Mouse (Mus musculus): ENCODE data around the gene Selenom. TPM values are rescaled to one million over a fixed set of nuclear protein-coding genes. Genes with fewer than 3 reads are reported as not detected.
A peak's percentile ranks its signal among the peaks of the same experiment; 100 is the strongest.

Selenom gene
- 99.2 and 102 TPM in 2 replicates for polyA plus RNA-seq (2015; fragmentation: Nextera tagmentation; extraction: Ambion mirVana)

GRCm38 (mm10) chr11:3514529-3515054 lies at the start of gene Selenom:
Gene Selenom (plus strand): TSS chr11:3514684.
- peak; percentile 80 for ATAC-seq (ENCODE audit: borderline replicate concordance, extremely low read depth, low FRiP score, low TSS enrichment)
- Histone ChIP-seq H3K4me1 (peaks cover 30% of the 10 kb centered on the region), H3K9ac (peak within 1 kb of the TSS; percentile 57), H3K27me3 (no peaks in the 10 kb centered on the region), H3K9me3 (no peaks in the 10 kb centered on the region), H3K4me2 (peak within 1 kb of the TSS; percentile 77), H3K27ac (no peak within 1 kb of the TSS), H3K36me3 (peaks cover 9% of the 10 kb centered on the region; the same call in 1 of the 2 replicates), H3K4me3 (peak within 1 kb of the TSS; percentile 57)
- WGBS: under 1% methylated on average over 26 of the region's 26 CpGs

GRCm38 (mm10) chr11:3471448-3471850 lies 43.0 kb upstream of the Selenom start:
- Histone ChIP-seq H3K36me3 (no peaks in the 10 kb centered on the region), H3K4me2 (no peak overlapping the region), H3K27ac (no peak overlapping the region), H3K4me1 (no peaks in the 10 kb centered on the region; the same call in 1 of the 2 replicates), H3K27me3 (no peaks in the 10 kb centered on the region), H3K4me3 (no peak overlapping the region), H3K9ac (no peak overlapping the region), H3K9me3 (no peaks in the 10 kb centered on the region)
- no peak for ATAC-seq (ENCODE audit: borderline replicate concordance, extremely low read depth, low FRiP score, low TSS enrichment)
- 27% methylated on average over 11 of the region's 11 CpGs for WGBS

- H3K27ac ChIP-seq: no peak overlapping the region
- H3K4me2 ChIP-seq: no peak overlapping the region
- H3K4me3 ChIP-seq: no peak overlapping the region
- no peaks in the 10 kb centered on the region for H3K27me3 ChIP-seq
- peak; percentile 65; the same call in 1 of the 2 replicates for ATAC-seq (ENCODE audit: borderline replicate concordance, extremely low read depth, low FRiP score, low TSS enrichment)
- WGBS: 35% methylated on average over 1 of the region's 1 CpGs
- H3K9ac ChIP-seq: no peak overlapping the region
- no peaks in the 10 kb centered on the region for H3K36me3 ChIP-seq
- no peaks in the 10 kb centered on the region; the same call in 1 of the 2 replicates for H3K4me1 ChIP-seq
- H3K9me3 ChIP-seq: no peaks in the 10 kb centered on the region
Observed at GRCm38 (mm10) chr11:3472484-3472883, 42.0 kb upstream of the Selenom start.

GRCm38 (mm10) chr11:3474480-3475115 lies 39.9 kb upstream of the Selenom start:
- Histone ChIP-seq H3K27ac (no peak overlapping the region), H3K9me3 (no peaks in the 10 kb centered on the region), H3K4me1 (no peaks in the 10 kb centered on the region), H3K36me3 (no peaks in the 10 kb centered on the region), H3K4me3 (no peak overlapping the region), H3K4me2 (no peak overlapping the region), H3K9ac (no peak overlapping the region), H3K27me3 (no peaks in the 10 kb centered on the region)
- 91% methylated on average over 7 of the region's 7 CpGs for WGBS
- ATAC-seq (ENCODE audit: borderline replicate concordance, extremely low read depth, low FRiP score, low TSS enrichment): no peak

- Histone ChIP-seq H3K27ac (no peak overlapping the region), H3K4me3 (no peak overlapping the region), H3K9me3 (no peaks in the 10 kb centered on the region), H3K4me1 (no peaks in the 10 kb centered on the region), H3K36me3 (no peaks in the 10 kb centered on the region), H3K4me2 (no peak overlapping the region), H3K9ac (no peak overlapping the region), H3K27me3 (no peaks in the 10 kb centered on the region)
- no peak for ATAC-seq (ENCODE audit: borderline replicate concordance, extremely low read depth, low FRiP score, low TSS enrichment)
Observed at GRCm38 (mm10) chr11:3475489-3475888, 39.0 kb upstream of the Selenom start.

- no peak overlapping the region for H3K4me2 ChIP-seq
- no peak overlapping the region for H3K4me3 ChIP-seq
- no peak overlapping the region for H3K27ac ChIP-seq
- no peaks in the 10 kb centered on the region for H3K9me3 ChIP-seq
- WGBS: 41% methylated on average over 11 of the region's 11 CpGs
- ATAC-seq (ENCODE audit: borderline replicate concordance, extremely low read depth, low FRiP score, low TSS enrichment): peak; percentile 37; the same call in 1 of the 2 replicates
- H3K4me1 ChIP-seq: peaks cover 5% of the 10 kb centered on the region; the same call in 1 of the 2 replicates
- H3K27me3 ChIP-seq: no peaks in the 10 kb centered on the region
- H3K36me3 ChIP-seq: no peaks in the 10 kb centered on the region
- no peak overlapping the region for H3K9ac ChIP-seq
Observed at GRCm38 (mm10) chr11:3483980-3484642, 30.4 kb upstream of the Selenom start.

GRCm38 (mm10) chr11:3486349-3486748 lies 28.1 kb upstream of the Selenom start:
- H3K4me1 ChIP-seq: peaks cover 5% of the 10 kb centered on the region; the same call in 1 of the 2 replicates
- H3K4me3 ChIP-seq: no peak overlapping the region
- H3K9ac ChIP-seq: no peak overlapping the region
- WGBS: 63% methylated on average over 7 of the region's 7 CpGs
- no peaks in the 10 kb centered on the region for H3K27me3 ChIP-seq
- no peak for ATAC-seq (ENCODE audit: borderline replicate concordance, extremely low read depth, low FRiP score, low TSS enrichment)
- no peak overlapping the region for H3K4me2 ChIP-seq
- no peaks in the 10 kb centered on the region for H3K36me3 ChIP-seq
- H3K9me3 ChIP-seq: no peaks in the 10 kb centered on the region
- H3K27ac ChIP-seq: no peak overlapping the region

GRCm38 (mm10) chr11:3487952-3488570 lies 26.4 kb upstream of the Selenom start, which contains the start of gene Pla2g3:
Gene Pla2g3 (plus strand): TSS chr11:3488284.
- 20% methylated on average over 11 of the region's 11 CpGs for whole genome bisulfite sequencing
- ATAC-seq (ENCODE audit: borderline replicate concordance, extremely low read depth, low FRiP score, low TSS enrichment): no peak
- no peak within 1 kb of the TSS for H3K4me2 ChIP-seq

GRCm38 (mm10) chr11:3489036-3489435 lies 25.4 kb upstream of the Selenom start:
- Histone ChIP-seq H3K9ac (no peak overlapping the region), H3K9me3 (no peaks in the 10 kb centered on the region), H3K36me3 (no peaks in the 10 kb centered on the region), H3K27me3 (no peaks in the 10 kb centered on the region), H3K4me3 (no peak overlapping the region), H3K27ac (no peak overlapping the region), H3K4me2 (no peak overlapping the region), H3K4me1 (peaks cover under 1% of the 10 kb centered on the region; the same call in 1 of the 2 replicates)
- no peak for ATAC-seq (ENCODE audit: borderline replicate concordance, extremely low read depth, low FRiP score, low TSS enrichment)
- 50% methylated on average over 5 of the region's 5 CpGs for WGBS

More at GRCm38 (mm10) chr11:3487952-3488570, 26.4 kb upstream of the Selenom start, which contains the start of gene Pla2g3:
- no peaks in the 10 kb centered on the region for H3K9me3 ChIP-seq
- H3K36me3 ChIP-seq: no peaks in the 10 kb centered on the region
- H3K4me3 ChIP-seq: no peak within 1 kb of the TSS
- no peaks in the 10 kb centered on the region for H3K27me3 ChIP-seq
- H3K4me1 ChIP-seq: peaks cover 5% of the 10 kb centered on the region; the same call in 1 of the 2 replicates
- H3K27ac ChIP-seq: no peak within 1 kb of the TSS
- H3K9ac ChIP-seq: no peak within 1 kb of the TSS

- no peak overlapping the region for H3K9ac ChIP-seq
- no peak for ATAC-seq (ENCODE audit: borderline replicate concordance, extremely low read depth, low FRiP score, low TSS enrichment)
- 59% methylated on average over 4 of the region's 4 CpGs for WGBS
Observed at GRCm38 (mm10) chr11:3492748-3493147, 21.7 kb upstream of the Selenom start.

GRCm38 (mm10) chr11:3494857-3495256 lies 19.6 kb upstream of the Selenom start:
- no peak overlapping the region for H3K4me2 ChIP-seq
- no peak overlapping the region for H3K9ac ChIP-seq
- no peak for ATAC-seq (ENCODE audit: borderline replicate concordance, extremely low read depth, low FRiP score, low TSS enrichment)
- 77% methylated on average over 17 of the region's 17 CpGs for WGBS
- H3K36me3 ChIP-seq: no peaks in the 10 kb centered on the region
- no peak overlapping the region for H3K4me3 ChIP-seq
- H3K27ac ChIP-seq: no peak overlapping the region
- H3K27me3 ChIP-seq: no peaks in the 10 kb centered on the region
- H3K9me3 ChIP-seq: no peaks in the 10 kb centered on the region
- H3K4me1 ChIP-seq: no peaks in the 10 kb centered on the region

More at GRCm38 (mm10) chr11:3492748-3493147, 21.7 kb upstream of the Selenom start:
- Histone ChIP-seq H3K4me3 (no peak overlapping the region), H3K9me3 (no peaks in the 10 kb centered on the region), H3K4me1 (no peaks in the 10 kb centered on the region; the same call in 1 of the 2 replicates), H3K36me3 (no peaks in the 10 kb centered on the region), H3K4me2 (no peak overlapping the region), H3K27me3 (no peaks in the 10 kb centered on the region), H3K27ac (no peak overlapping the region)
